In genomic region chr7:118931502-118932395, GRCm38 (mm10) we compare ENCODE assay signal across 19 mouse cellular contexts.
DNase-seq lines count a peak whose midpoint lies in the region; ATAC-seq and TF ChIP-seq lines count a peak whose summit lies in the region.
"Had no signal": no experiment of that assay in that cellular context is flagged by ENCODE, and none has a peak within 500 bp of the region (broad histone marks: within the 10 kb centered on the region; RNA-seq: fewer than 3 reads in every experiment).

No protein-coding gene starts in this region.

- H3K9me3 ChIP-seq in kidney, embryonic 14.5 days (ENCODE audit: control insufficient read depth, low read length): no peaks in the 10 kb centered on the region
- H3K9me3 ChIP-seq: hindbrain, embryonic 12.5 days; kidney, embryonic 15.5 days; liver, embryonic 13.5 days; midbrain, embryonic 12.5 days had no signal

- no peaks in the 10 kb centered on the region for H3K79me3 ChIP-seq in C2C12 (ENCODE audit: low read depth)

- no peaks in the 10 kb centered on the region for H3K79me2 ChIP-seq in C2C12 (ENCODE audit: control insufficient read depth, insufficient read depth)

- no peak overlapping the region for H3K4me2 ChIP-seq in kidney, embryonic 14.5 days (replicated peaks; ENCODE audit: low read depth, low read length)
- H3K4me2 ChIP-seq: hindbrain, embryonic 12.5 days; kidney, embryonic 15.5 days; liver, embryonic 13.5 days; lung, embryonic 14.5 days; midbrain, embryonic 12.5 days had no signal

- DNase-seq in gastrocnemius, postnatal 14 days: peak; percentile 31
- DNase-seq in gastrocnemius, postnatal 36 days: no peak
- DNase-seq in NIH3T3 (ENCODE audit: low read depth): peak; percentile 57
- peak; percentile 39 for DNase-seq in gastrocnemius, postnatal 25 days
- DNase-seq in lung, adult 2 months: no peak
- DNase-seq: cerebellum, adult 11-12 months; cerebellum, postnatal 25 days; kidney, postnatal 36 days; liver, embryonic 13.5 days; lung, embryonic 14.5 days; right cerebral cortex, postnatal 14 days; spleen, adult 18-20 months had no signal

- no peak overlapping the region for H3K9ac ChIP-seq in kidney, embryonic 14.5 days (ENCODE audit: low read depth, low read length)
- H3K9ac ChIP-seq: hindbrain, embryonic 12.5 days; kidney, embryonic 15.5 days; liver, embryonic 13.5 days; lung, embryonic 14.5 days; midbrain, embryonic 12.5 days had no signal

- H3K36me3 ChIP-seq in C2C12 (ENCODE audit: control insufficient read depth, insufficient read depth): no peaks in the 10 kb centered on the region
- H3K36me3 ChIP-seq in kidney, embryonic 14.5 days (ENCODE audit: control insufficient read depth, insufficient read depth, low read length): no peaks in the 10 kb centered on the region
- H3K36me3 ChIP-seq: hindbrain, embryonic 12.5 days; kidney, embryonic 15.5 days; liver, embryonic 13.5 days; midbrain, embryonic 12.5 days had no signal

- WGBS in lung, adult 2 months: 83% methylated on average over 17 of the region's 17 CpGs
- 74% methylated on average over 17 of the region's 17 CpGs for WGBS in kidney, embryonic 14.5 days

- no peak for TF ChIP-seq POLR2A in lung, adult 2 months (IDR thresholded peaks at IDR 0.05; ENCODE audit: borderline replicate concordance, extremely low read depth, low read depth, low read length)

- peak overlapping the region; percentile 44 for H3ac ChIP-seq in C2C12 (ENCODE audit: control insufficient read depth, insufficient read length, low read depth)

- no peak overlapping the region for H3K4me3 ChIP-seq in C2C12 (ENCODE audit: insufficient read depth, poor library complexity, severe bottlenecking)
- H3K4me3 ChIP-seq in lung, adult 2 months (replicated peaks; ENCODE audit: extremely low read depth, low read depth, low read length): no peak overlapping the region
- H3K4me3 ChIP-seq in kidney, embryonic 14.5 days (ENCODE audit: low read length): no peak overlapping the region
- H3K4me3 ChIP-seq: hindbrain, embryonic 12.5 days; kidney, embryonic 15.5 days; liver, embryonic 13.5 days; midbrain, embryonic 12.5 days had no signal

- no peak overlapping the region for H3K27ac ChIP-seq in kidney, embryonic 14.5 days (ENCODE audit: low read depth, low read length)
- H3K27ac ChIP-seq: hindbrain, embryonic 12.5 days; kidney, embryonic 15.5 days; liver, embryonic 13.5 days; midbrain, embryonic 12.5 days had no signal

- intact Hi-C loops in gastrocnemius, postnatal 14 days (cut with DNase I; ENCODE audit: low total_unique reads): no loop called here
- intact Hi-C loops in gastrocnemius, postnatal 36 days (cut with DNase I): no loop called here

- ATAC-seq in kidney, embryonic 14.5 days (ENCODE audit: low FRiP score, low TSS enrichment): no peak
- ATAC-seq: forebrain, embryonic 16.5 days; intestine, postnatal 0 days had no signal

- no peak for TF ChIP-seq CTCF in C2C12 (IDR thresholded peaks at IDR 0.05; ENCODE audit: control insufficient read depth, insufficient read depth, insufficient read length)
- TF ChIP-seq CTCF in lung, adult 2 months (IDR thresholded peaks at IDR 0.05; ENCODE audit: insufficient read depth, low read length): no peak

- no peaks in the 10 kb centered on the region for H3K27me3 ChIP-seq in C2C12 (ENCODE audit: control insufficient read depth, insufficient read depth, insufficient read length)
- H3K27me3 ChIP-seq in kidney, embryonic 14.5 days (ENCODE audit: control insufficient read depth, insufficient read depth, low read length): no peaks in the 10 kb centered on the region
- H3K27me3 ChIP-seq: hindbrain, embryonic 12.5 days; kidney, embryonic 15.5 days; liver, embryonic 13.5 days; midbrain, embryonic 12.5 days had no signal

- H3K4me1 ChIP-seq in lung, adult 2 months (ENCODE audit: control insufficient read depth, insufficient read depth, low read length): peaks cover 11% of the 10 kb centered on the region
- no peaks in the 10 kb centered on the region for H3K4me1 ChIP-seq in kidney, embryonic 14.5 days (ENCODE audit: control insufficient read depth, insufficient read depth, low read length)
- H3K4me1 ChIP-seq: liver, embryonic 13.5 days had no signal

TF ChIP-seq in C2C12, 6 proteins besides CTCF, POLR2A, EP300 and RAD21:
- TF ChIP-seq MYOG (IDR thresholded peaks at IDR 0.05; ENCODE audit: control insufficient read depth, extremely low read depth, insufficient read length) (no peak), USF1 (IDR thresholded peaks at IDR 0.05; ENCODE audit: low read depth) (no peak), CEBPB (IDR thresholded peaks at IDR 0.05; ENCODE audit: low read depth) (no peak), MYOD1 (IDR thresholded peaks at IDR 0.05; ENCODE audit: control insufficient read depth, insufficient read length, low read depth) (no peak), FOSL1 (IDR thresholded peaks at IDR 0.05; ENCODE audit: insufficient read depth, low read length, poor library complexity, severe bottlenecking) (no peak), MAX (IDR thresholded peaks at IDR 0.05) (no peak)

Comparison
In these comparisons a context has a peak if more than half of its experiments do, and no peak if none do; other contexts are left out.
1. DNase-seq: peak in gastrocnemius, postnatal 14 days (single experiment), NIH3T3 (single experiment) and gastrocnemius, postnatal 25 days (single experiment); none in gastrocnemius, postnatal 36 days (0 of 2) and lung, adult 2 months (single experiment).